Mouse (Mus musculus): Measurements from ENCODE around the gene Acvr1c. TPM values are rescaled to one million over a fixed set of nuclear protein-coding genes. Genes with fewer than 3 reads are reported as not detected.

Gene Acvr1c
- polyA plus RNA-seq, 1 experiment: 0.26 TPM

- Histone ChIP-seq H3K4me3 (ENCODE audit: insufficient read depth, low read length) (no peak overlapping the region), H3K27ac (ENCODE audit: insufficient read depth, low read length) (no peak overlapping the region), H3K4me1 (ENCODE audit: control insufficient read depth, insufficient read depth, low read length) (no peaks in the 10 kb centered on the region)
- TF ChIP-seq POLR2A (IDR thresholded peaks at IDR 0.05; ENCODE audit: low read depth, low read length) (no peak), CTCF (IDR thresholded peaks at IDR 0.05; ENCODE audit: borderline replicate concordance, insufficient read depth, low read length) (no peak)
These were observed 53.2 kb downstream of the Acvr1c start for GRCm38 (mm10) chr2:58304450-58304849.

DNA sequence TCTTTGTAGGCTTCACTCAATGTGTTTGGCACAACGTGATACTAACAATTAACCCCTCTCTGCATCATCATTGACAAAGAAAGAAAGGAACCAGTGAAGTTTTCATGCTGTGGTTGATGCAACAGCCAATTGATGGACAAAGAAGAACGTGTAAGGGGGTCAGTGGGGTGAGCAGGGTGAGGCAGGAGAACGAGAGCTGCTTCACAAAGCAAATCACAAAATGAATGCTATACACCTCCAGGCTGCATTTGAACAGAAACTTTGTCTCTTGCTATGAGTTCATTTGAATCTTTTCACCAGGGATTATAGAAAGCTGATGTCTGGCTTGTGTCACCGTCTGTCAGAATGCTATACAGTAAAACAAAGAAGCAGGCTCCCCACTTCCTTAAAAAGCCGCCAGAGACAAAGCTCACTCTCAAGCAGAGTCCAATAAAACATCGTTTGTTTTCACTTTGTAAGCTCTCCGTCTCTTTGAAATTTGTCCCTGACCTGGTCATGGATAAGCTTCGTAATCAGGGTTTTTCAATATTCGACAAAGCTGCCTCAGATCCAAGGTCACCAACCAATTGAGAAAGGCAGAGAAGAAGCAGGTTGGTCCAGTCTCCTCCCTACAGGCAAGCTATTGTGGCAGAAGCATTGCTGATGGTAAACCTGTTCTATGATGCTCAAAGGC, 67.8 kb downstream of the Acvr1c start:
- Histone ChIP-seq H3K4me3 (ENCODE audit: insufficient read depth, low read length) (no peak overlapping the region), H3K27ac (ENCODE audit: insufficient read depth, low read length) (no peak overlapping the region), H3K4me1 (ENCODE audit: control insufficient read depth, insufficient read depth, low read length) (no peaks in the 10 kb centered on the region)
- TF ChIP-seq CTCF (IDR thresholded peaks at IDR 0.05; ENCODE audit: borderline replicate concordance, insufficient read depth, low read length) (no peak), POLR2A (IDR thresholded peaks at IDR 0.05; ENCODE audit: low read depth, low read length) (no peak)

- TF ChIP-seq CTCF (IDR thresholded peaks at IDR 0.05; ENCODE audit: borderline replicate concordance, insufficient read depth, low read length) (no peak), POLR2A (IDR thresholded peaks at IDR 0.05; ENCODE audit: low read depth, low read length) (no peak)
- no peak overlapping the region for H3K4me3 ChIP-seq (ENCODE audit: insufficient read depth, low read length)
- H3K4me1 ChIP-seq (ENCODE audit: control insufficient read depth, insufficient read depth, low read length): no peaks in the 10 kb centered on the region
- H3K27ac ChIP-seq (ENCODE audit: insufficient read depth, low read length): no peak overlapping the region
These were observed 68.4 kb downstream of the Acvr1c start for GRCm38 (mm10) chr2:58289331-58289730.

DNA sequence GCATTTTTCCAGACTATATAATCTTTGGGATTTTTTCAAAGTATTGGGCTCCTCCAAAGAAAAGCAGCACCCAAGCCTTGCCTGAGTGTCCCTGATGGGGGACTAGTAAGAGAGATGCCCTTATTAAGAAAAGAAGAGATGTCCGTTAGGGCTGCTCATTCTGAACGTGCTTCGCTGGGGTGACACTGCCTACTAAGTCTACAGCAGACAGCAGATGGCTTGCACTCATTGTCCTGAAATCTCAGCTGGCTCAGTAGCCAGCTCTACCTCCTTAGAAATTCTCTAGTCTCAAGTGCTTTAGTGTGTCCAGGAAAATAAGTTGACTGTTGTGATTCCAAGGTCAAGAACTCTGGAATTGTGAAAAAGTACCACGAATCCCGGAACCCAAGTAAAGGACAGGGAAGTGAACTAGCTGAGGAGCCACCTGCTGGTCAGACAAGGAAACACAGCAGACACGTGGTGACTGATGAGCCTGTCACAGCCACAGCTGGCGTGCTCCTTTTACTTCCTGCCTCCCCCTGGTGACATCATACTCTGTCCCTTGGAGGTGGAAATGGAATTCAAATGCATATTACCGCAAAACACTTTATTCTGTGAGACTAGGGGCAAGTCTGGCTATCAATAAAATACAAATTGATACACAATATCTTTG, 75.3 kb downstream of the Acvr1c start:
- Histone ChIP-seq H3K4me3 (ENCODE audit: insufficient read depth, low read length) (no peak overlapping the region), H3K4me1 (ENCODE audit: control insufficient read depth, insufficient read depth, low read length) (no peaks in the 10 kb centered on the region; the same call in 1 of the 2 replicates), H3K27ac (ENCODE audit: insufficient read depth, low read length) (no peak overlapping the region)
- TF ChIP-seq POLR2A (IDR thresholded peaks at IDR 0.05; ENCODE audit: low read depth, low read length) (no peak), CTCF (IDR thresholded peaks at IDR 0.05; ENCODE audit: borderline replicate concordance, insufficient read depth, low read length) (peak; percentile 53; the same call in 1 of the 2 replicates)

GRCm38 (mm10) chr2:58281046-58281445, 76.6 kb downstream of the Acvr1c start:
- no peak overlapping the region for H3K4me3 ChIP-seq (ENCODE audit: insufficient read depth, low read length)
- no peak overlapping the region for H3K27ac ChIP-seq (ENCODE audit: insufficient read depth, low read length)
- TF ChIP-seq POLR2A (IDR thresholded peaks at IDR 0.05; ENCODE audit: low read depth, low read length): no peak
- TF ChIP-seq CTCF (IDR thresholded peaks at IDR 0.05; ENCODE audit: borderline replicate concordance, insufficient read depth, low read length): no peak
- no peaks in the 10 kb centered on the region; the same call in 1 of the 2 replicates for H3K4me1 ChIP-seq (ENCODE audit: control insufficient read depth, insufficient read depth, low read length)

DNA sequence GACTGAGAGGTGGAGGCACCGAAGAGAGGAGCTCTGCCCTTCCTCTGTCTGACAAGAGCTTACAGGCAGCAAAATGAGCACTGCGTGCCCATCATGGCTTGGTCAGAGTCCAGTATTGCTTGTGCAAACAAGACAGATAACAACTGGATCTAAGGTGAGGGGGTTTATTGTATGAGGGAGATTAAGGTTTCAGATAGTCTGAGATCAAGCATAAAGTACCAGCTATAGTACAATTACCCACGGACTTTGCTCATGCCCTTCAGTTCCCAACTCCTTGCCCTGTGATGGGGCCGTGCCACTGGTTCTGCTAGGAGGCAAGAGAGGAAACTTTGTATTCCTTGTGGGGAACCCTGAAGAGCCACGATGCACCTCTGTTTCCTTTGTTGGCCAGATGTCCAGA, 78.5 kb downstream of the Acvr1c start:
- H3K27ac ChIP-seq (ENCODE audit: insufficient read depth, low read length): no peak overlapping the region
- TF ChIP-seq CTCF (IDR thresholded peaks at IDR 0.05; ENCODE audit: borderline replicate concordance, insufficient read depth, low read length) (no peak), POLR2A (IDR thresholded peaks at IDR 0.05; ENCODE audit: low read depth, low read length) (no peak)
- H3K4me1 ChIP-seq (ENCODE audit: control insufficient read depth, insufficient read depth, low read length): no peaks in the 10 kb centered on the region; the same call in 1 of the 2 replicates
- no peak overlapping the region for H3K4me3 ChIP-seq (ENCODE audit: insufficient read depth, low read length)

DNA sequence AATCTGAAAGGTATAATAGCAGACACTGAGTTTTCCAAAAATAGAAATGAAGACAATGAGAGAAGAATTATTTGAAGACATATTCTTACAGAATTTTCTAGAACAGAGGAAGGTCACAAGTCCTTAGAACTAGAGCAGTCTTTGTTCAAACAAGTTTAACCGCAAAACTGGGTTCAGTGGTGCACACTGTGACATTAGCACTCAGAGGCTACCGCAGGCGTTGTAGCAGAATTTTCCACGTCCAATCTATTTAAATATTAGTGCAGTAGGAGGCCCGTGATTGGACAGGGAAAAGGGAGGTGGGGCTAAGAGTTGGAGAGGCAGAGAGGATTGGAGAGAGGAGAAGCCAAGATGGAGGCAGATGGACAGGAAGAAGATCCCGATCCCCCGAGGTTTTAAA, 81.2 kb downstream of the Acvr1c start:
- TF ChIP-seq POLR2A (IDR thresholded peaks at IDR 0.05; ENCODE audit: low read depth, low read length): no peak
- no peak for TF ChIP-seq CTCF (IDR thresholded peaks at IDR 0.05; ENCODE audit: borderline replicate concordance, insufficient read depth, low read length)
- H3K4me3 ChIP-seq (ENCODE audit: insufficient read depth, low read length): no peak overlapping the region
- no peak overlapping the region for H3K27ac ChIP-seq (ENCODE audit: insufficient read depth, low read length)
- no peaks in the 10 kb centered on the region for H3K4me1 ChIP-seq (ENCODE audit: control insufficient read depth, insufficient read depth, low read length)

GRCm38 (mm10) chr2:58240639-58241038, 117.1 kb downstream of the Acvr1c start:
- Histone ChIP-seq H3K27ac (ENCODE audit: insufficient read depth, low read length) (no peak overlapping the region), H3K4me3 (ENCODE audit: insufficient read depth, low read length) (no peak overlapping the region)
- no peak for TF ChIP-seq CTCF (IDR thresholded peaks at IDR 0.05; ENCODE audit: borderline replicate concordance, insufficient read depth, low read length)
- no peak for TF ChIP-seq POLR2A (IDR thresholded peaks at IDR 0.05; ENCODE audit: low read depth, low read length)

DNA sequence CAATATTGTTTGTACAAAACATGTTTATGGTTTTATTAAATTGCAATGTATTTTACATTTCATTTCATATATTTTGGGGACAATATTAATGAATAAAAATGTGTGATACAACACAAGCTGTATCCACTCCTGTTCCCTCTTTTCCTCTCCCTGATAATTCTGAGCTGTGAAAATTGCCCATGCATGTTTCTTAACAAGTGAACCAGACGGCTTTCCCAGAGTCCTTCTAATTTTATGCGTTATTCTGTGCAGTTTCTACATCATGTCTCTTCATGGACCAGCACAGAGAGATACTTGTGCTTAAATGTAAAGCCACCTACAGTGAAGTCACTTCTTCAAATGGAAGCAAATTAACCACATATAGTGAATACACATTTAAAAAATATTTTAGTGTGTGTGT, 120.2 kb downstream of the Acvr1c start:
- no peak for TF ChIP-seq CTCF (IDR thresholded peaks at IDR 0.05; ENCODE audit: borderline replicate concordance, insufficient read depth, low read length)
- no peak for TF ChIP-seq POLR2A (IDR thresholded peaks at IDR 0.05; ENCODE audit: low read depth, low read length)
- H3K4me1 ChIP-seq (ENCODE audit: control insufficient read depth, insufficient read depth, low read length): no peaks in the 10 kb centered on the region
- no peak overlapping the region for H3K4me3 ChIP-seq (ENCODE audit: insufficient read depth, low read length)
- H3K27ac ChIP-seq (ENCODE audit: insufficient read depth, low read length): no peak overlapping the region

More at GRCm38 (mm10) chr2:58240639-58241038, 117.1 kb downstream of the Acvr1c start:
- no peaks in the 10 kb centered on the region for H3K4me1 ChIP-seq (ENCODE audit: control insufficient read depth, insufficient read depth, low read length)

Other genes starting within 250 kb of the Acvr1c start
- 0.40 TPM in 1 of 2 replicates, not detected in the other for gene Cytip, start 162.4 kb downstream of the Acvr1c start, polyA plus RNA-seq (2011; ENCODE audit: insufficient read length, low read depth, missing spikeins)
- not detected in 2 replicates for gene Gm17409, start 112.2 kb upstream of the Acvr1c start, polyA plus RNA-seq (2011; ENCODE audit: insufficient read length, low read depth, missing spikeins)
- gene Acvr1, start 209.3 kb upstream of the Acvr1c start, polyA plus RNA-seq (2011; ENCODE audit: insufficient read length, low read depth, missing spikeins): 47.6 and 57.1 TPM in 2 replicates
- gene Upp2, start 209.4 kb upstream of the Acvr1c start, polyA plus RNA-seq (2011; ENCODE audit: insufficient read length, low read depth, missing spikeins): 4.1 and 6.2 TPM in 2 replicates